Mouse (Mus musculus) stomach, postnatal 0 days (tissue): ENCODE data around the gene Glb1l. TPM values are rescaled to one million over a fixed set of nuclear protein-coding genes. Genes with fewer than 3 reads are reported as not detected.
A peak's percentile ranks its signal among the peaks of the same experiment; 100 is the strongest.

Experiments
- ATAC-seq: fragments of 200-750 bp; cut with Nextera tagmentation; 2 replicates; pipeline ENCODE4 v1.8.0; 2017; ENCODE audit not compliant: low FRiP score, low TSS enrichment
- DNase-seq: peaks from one replicate; pipeline ENCODE4 v3.0.0-alpha.2; 2016; ENCODE audit warnings: low spot score
- H3K27ac ChIP-seq: fragments of 300-500 bp; sonication (generic); replicated peaks from 2 replicates; pipeline ENCODE4 v1.5.1; 2014; ENCODE audit warnings: mild to moderate bottlenecking, control low read depth
- H3K27me3 ChIP-seq: fragments of 300-500 bp; sonication (generic); 2 replicates; pipeline ENCODE4 v1.6.1; 2014; ENCODE audit warnings: low read length; ENCODE audit not compliant: control insufficient read depth, insufficient read depth
- H3K36me3 ChIP-seq: fragments of 300-500 bp; sonication (generic); 2 replicates; pipeline ENCODE4 v1.6.1; 2014; ENCODE audit warnings: low read length, mixed read lengths; ENCODE audit not compliant: control insufficient read depth, insufficient read depth
- H3K4me1 ChIP-seq: fragments of 300-500 bp; sonication (generic); replicated peaks from 2 replicates; pipeline ENCODE4 v1.6.1; 2014; ENCODE audit warnings: antibody characterized with exemption; ENCODE audit not compliant: control insufficient read depth, insufficient read depth
- H3K4me2 ChIP-seq: fragments of 300-500 bp; sonication (generic); replicated peaks from 2 replicates; pipeline ENCODE4 v1.6.1; 2014; ENCODE audit warnings: low read depth, mild to moderate bottlenecking, control low read depth, moderate library complexity
- H3K4me3 ChIP-seq: fragments of 300-500 bp; sonication (generic); 2 replicates; pipeline ENCODE4 v1.5.1; 2014; ENCODE audit warnings: low read depth, low read length, control low read depth
- H3K9ac ChIP-seq: fragments of 300-500 bp; sonication (generic); 2 replicates; pipeline ENCODE4 v1.6.1; 2014; ENCODE audit warnings: mild to moderate bottlenecking, low read length, control low read depth, mixed read lengths
- H3K9me3 ChIP-seq: fragments of 300-500 bp; sonication (generic); 2 replicates; pipeline ENCODE4 v1.6.1; 2016; ENCODE audit warnings: low read length; ENCODE audit not compliant: control insufficient read depth
- CTCF ChIP-seq: IDR thresholded peaks from 2 replicates; pipeline ENCODE4 v1.5.1; 2016; ENCODE audit warnings: antibody characterized with exemption, low read depth, mild to moderate bottlenecking, moderate library complexity
- EP300 ChIP-seq: optimal IDR thresholded peaks from 2 replicates; pipeline ENCODE3; 2016; ENCODE audit warnings: antibody characterized with exemption
- WGBS: fragments of 180-500 bp; shearing (Covaris S2); extraction: QIAGEN DNeasy Blood & Tissue Kit; methylation state at CpG from one replicate; pipeline ENCODE4 v1.1.7; 2014; 5-methylcytosine and 5-hydroxymethylcytosine counted together
- polyA plus RNA-seq: library from polyadenylated mRNA; unstranded; fragments of >200 nt; fragmentation: Nextera tagmentation; extraction: Ambion mirVana; gene quantifications from 2 replicates; pipeline ENCODE4 v1.2.1, GENCODE M21; 2015

Gene Glb1l
- polyA plus RNA-seq, 1 experiment from 2014 or later: 5.2 TPM

GRCm38 (mm10) chr1:75190577-75190976 is 20.0 kb downstream of the Glb1l start:
- H3K9me3 ChIP-seq: no peaks in the 10 kb centered on the region
- TF ChIP-seq CTCF (no peak), EP300 (no peak)
- H3K27me3 ChIP-seq: no peaks in the 10 kb centered on the region
- H3K36me3 ChIP-seq: peaks cover 15% of the 10 kb centered on the region
- DNase-seq: no peak
- peak overlapping the region; percentile 31; the same call in 1 of the 2 replicates for H3K9ac ChIP-seq
- ATAC-seq: no peak
- H3K4me2 ChIP-seq: peak overlapping the region; percentile 95
- H3K4me3 ChIP-seq: no peak overlapping the region
- WGBS: 57% methylated on average over 2 of the region's 2 CpGs
- no peak overlapping the region for H3K27ac ChIP-seq
- peaks cover 6% of the 10 kb centered on the region; the same call in 1 of the 2 replicates for H3K4me1 ChIP-seq

DNA sequence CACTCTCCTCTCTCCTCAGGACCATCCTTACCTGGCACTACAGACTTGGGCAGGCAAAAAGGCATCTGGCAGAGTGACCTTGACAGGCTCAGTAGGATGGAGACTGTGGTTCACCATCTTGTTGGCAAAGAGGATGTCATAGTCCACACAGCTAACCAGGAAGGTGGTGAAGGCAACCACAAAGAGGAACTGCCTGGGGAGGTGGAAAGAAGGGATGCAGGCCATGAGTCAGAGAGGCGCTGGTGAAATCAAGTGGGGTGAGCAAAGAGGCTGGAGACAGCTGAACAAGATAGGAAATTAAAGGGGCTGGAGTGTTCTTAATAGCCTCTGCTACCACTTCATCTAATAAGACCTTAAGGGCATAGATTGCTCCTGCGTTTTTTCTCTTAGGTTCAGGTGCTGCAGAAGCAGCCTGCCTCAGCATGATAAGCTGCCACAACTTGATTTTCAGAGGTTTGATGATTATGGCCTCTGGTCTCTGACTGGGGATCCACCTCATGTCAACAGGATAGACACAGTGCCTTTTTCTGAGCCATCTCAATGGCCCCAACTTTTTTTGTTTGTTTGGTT is 22.6 kb downstream of the Glb1l start:
- Histone ChIP-seq H3K4me2 (no peak overlapping the region), H3K27ac (no peak overlapping the region), H3K4me1 (peaks cover 3% of the 10 kb centered on the region; the same call in 1 of the 2 replicates), H3K9me3 (no peaks in the 10 kb centered on the region), H3K27me3 (no peaks in the 10 kb centered on the region), H3K36me3 (peaks cover 22% of the 10 kb centered on the region), H3K4me3 (no peak overlapping the region), H3K9ac (no peak overlapping the region)
- ATAC-seq (no peak), DNase-seq (no peak)
- TF ChIP-seq EP300: no peak
- 82% methylated on average over 2 of the region's 2 CpGs for WGBS

GRCm38 (mm10) chr1:75187126-75187525 is 23.5 kb downstream of the Glb1l start:
- Histone ChIP-seq H3K4me1 (peaks cover 2% of the 10 kb centered on the region; the same call in 1 of the 2 replicates), H3K4me2 (no peak overlapping the region), H3K9ac (no peak overlapping the region), H3K9me3 (no peaks in the 10 kb centered on the region), H3K4me3 (no peak overlapping the region), H3K27ac (no peak overlapping the region), H3K36me3 (peaks cover 28% of the 10 kb centered on the region), H3K27me3 (no peaks in the 10 kb centered on the region)
- ATAC-seq: no peak
- no peak for DNase-seq
- TF ChIP-seq EP300: no peak
- no peak for TF ChIP-seq CTCF

- 91% methylated on average over 11 of the region's 11 CpGs for WGBS
- no peak overlapping the region for H3K27ac ChIP-seq
- H3K9me3 ChIP-seq: no peaks in the 10 kb centered on the region
- H3K36me3 ChIP-seq: peaks cover 28% of the 10 kb centered on the region
- H3K9ac ChIP-seq: no peak overlapping the region
- TF ChIP-seq EP300: no peak
- no peak for TF ChIP-seq CTCF
- no peak overlapping the region for H3K4me2 ChIP-seq
- H3K27me3 ChIP-seq: no peaks in the 10 kb centered on the region
- no peak overlapping the region for H3K4me3 ChIP-seq
- H3K4me1 ChIP-seq: 0 out of 2 replicates have a peak, but pooled peaks cover 2% of the 10 kb centered on the region
- DNase-seq (no peak), ATAC-seq (no peak)
Observed at GRCm38 (mm10) chr1:75185495-75185894, 25.1 kb downstream of the Glb1l start.

- Histone ChIP-seq H3K27ac (no peak overlapping the region), H3K27me3 (no peaks in the 10 kb centered on the region), H3K4me3 (no peak overlapping the region), H3K9me3 (no peaks in the 10 kb centered on the region), H3K4me1 (peaks cover 7% of the 10 kb centered on the region; the same call in 1 of the 2 replicates), H3K9ac (no peak overlapping the region), H3K4me2 (no peak overlapping the region), H3K36me3 (peaks cover 21% of the 10 kb centered on the region)
- 72% methylated on average over 4 of the region's 4 CpGs for WGBS
- TF ChIP-seq CTCF (peak; percentile 47), EP300 (no peak)
- ATAC-seq: no peak
- no peak for DNase-seq
Observed at GRCm38 (mm10) chr1:75182160-75182559, 28.5 kb downstream of the Glb1l start.

GRCm38 (mm10) chr1:75181377-75181870 is 29.2 kb downstream of the Glb1l start:
- no peak for DNase-seq
- TF ChIP-seq EP300 (no peak), CTCF (no peak)
- Histone ChIP-seq H3K4me2 (no peak overlapping the region), H3K36me3 (peaks cover 24% of the 10 kb centered on the region), H3K9ac (no peak overlapping the region), H3K9me3 (no peaks in the 10 kb centered on the region), H3K27me3 (no peaks in the 10 kb centered on the region), H3K27ac (no peak overlapping the region), H3K4me1 (peaks cover 7% of the 10 kb centered on the region; the same call in 1 of the 2 replicates), H3K4me3 (no peak overlapping the region)
- ATAC-seq: no peak
- WGBS: 84% methylated on average over 4 of the region's 4 CpGs
